Mouse (Mus musculus) left cerebral cortex, adult 8-10 months (tissue): ENCODE results near the gene 2010111I01Rik. TPM values are rescaled to one million over a fixed set of nuclear protein-coding genes. Genes with fewer than 3 reads are reported as not detected.
"Not testable (repeated sequence)": the region's sequence is repeated elsewhere in the genome, so short reads cannot be mapped to it uniquely, and the experiment has no call there.

Source experiments
- DNase-seq, 2 experiments: peaks; one replicate each; pipeline ENCODE4 v3.0.0; 2022; ENCODE audit warnings: low spot score in 2 of 2
- total RNA-seq, 4 experiments: library from RNA; stranded (reverse); gene quantifications; 2 replicates each; pipeline ENCODE4 v1.2.4; 2022

Gene 2010111I01Rik
- total RNA-seq, 4 experiments from 2014 or later, result 98.0 to 105 (median 103) TPM

GRCm38 (mm10) chr13:63188811-63189210 is 224.1 kb downstream of the 2010111I01Rik start:
- no peak for DNase-seq

GRCm38 (mm10) chr13:63193423-63193822 is 228.7 kb downstream of the 2010111I01Rik start:
- DNase-seq, result no peak

GRCm38 (mm10) chr13:63198038-63198437 is 233.3 kb downstream of the 2010111I01Rik start:
- DNase-seq, result no peak

- no peak for DNase-seq
Measured at GRCm38 (mm10) chr13:63199588-63199987, 234.9 kb downstream of the 2010111I01Rik start.

- DNase-seq, result no peak
Measured at GRCm38 (mm10) chr13:63203502-63204278, 239.0 kb downstream of the 2010111I01Rik start.

- no peak for DNase-seq
Measured at GRCm38 (mm10) chr13:63205750-63206149, 241.1 kb downstream of the 2010111I01Rik start.

GRCm38 (mm10) chr13:63206396-63206795 is 241.7 kb downstream of the 2010111I01Rik start:
- no peak for DNase-seq

GRCm38 (mm10) chr13:63216537-63216936 is 251.8 kb downstream of the 2010111I01Rik start:
- no peak for DNase-seq

GRCm38 (mm10) chr13:63223026-63223770 is 258.5 kb downstream of the 2010111I01Rik start:
- DNase-seq, result no peak

GRCm38 (mm10) chr13:63225796-63226583 is 261.3 kb downstream of the 2010111I01Rik start:
- no peak for DNase-seq

GRCm38 (mm10) chr13:63227785-63228184 is 263.1 kb downstream of the 2010111I01Rik start:
- DNase-seq, result no peak

GRCm38 (mm10) chr13:63230955-63231701 is 266.4 kb downstream of the 2010111I01Rik start:
- DNase-seq, result no peak

- no peak for DNase-seq
Measured at GRCm38 (mm10) chr13:63231702-63232070, 267.0 kb downstream of the 2010111I01Rik start.

GRCm38 (mm10) chr13:63232558-63232957 is 267.9 kb downstream of the 2010111I01Rik start:
- DNase-seq, result no peak

GRCm38 (mm10) chr13:63234520-63234919 is 269.8 kb downstream of the 2010111I01Rik start:
- not testable (repeated sequence) for DNase-seq

- no peak for DNase-seq
Measured at GRCm38 (mm10) chr13:63235551-63235950, 270.9 kb downstream of the 2010111I01Rik start.

- no peak for DNase-seq
Measured at GRCm38 (mm10) chr13:63236159-63236893, 271.6 kb downstream of the 2010111I01Rik start.

- DNase-seq, result no peak
Measured at GRCm38 (mm10) chr13:63238045-63238444, 273.4 kb downstream of the 2010111I01Rik start.

GRCm38 (mm10) chr13:63239301-63239804 is 274.7 kb downstream of the 2010111I01Rik start:
- no peak for DNase-seq
